Mouse (Mus musculus) kidney, postnatal 14 days (tissue): ENCODE measurements at regions not wholly inside any gene's neighbourhood (a gene's known extent, or its start where the extent isn't known, plus 50 kb on each side); places are given as distances from the start of the nearest gene placed in this dataset.

Experiments
- DNase-seq: peaks from one replicate; pipeline ENCODE4 v3.0.0; 2022; ENCODE audit warnings: mixed read lengths

DNA sequence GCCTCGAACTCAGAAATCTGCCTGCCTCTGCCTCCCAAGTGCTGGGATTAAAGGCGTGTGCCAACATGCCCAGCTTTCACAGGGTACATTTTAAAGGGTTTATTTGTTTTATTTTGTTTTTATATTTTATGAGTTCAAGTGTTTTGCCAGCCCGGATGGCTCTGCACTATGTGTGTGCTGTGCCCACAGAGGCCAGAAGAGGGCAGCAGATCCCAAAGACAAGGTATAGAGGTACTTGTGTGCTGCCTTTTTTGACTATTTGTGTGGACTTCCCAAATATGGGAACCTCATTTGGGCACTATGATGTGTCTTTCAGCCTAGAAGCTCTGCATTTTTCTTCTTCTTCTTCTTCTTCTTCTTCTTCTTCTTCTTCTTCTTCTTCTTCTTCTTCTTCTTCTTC, 176.4 kb upstream of the Azi2 start:
- DNase-seq = no peak

DNA sequence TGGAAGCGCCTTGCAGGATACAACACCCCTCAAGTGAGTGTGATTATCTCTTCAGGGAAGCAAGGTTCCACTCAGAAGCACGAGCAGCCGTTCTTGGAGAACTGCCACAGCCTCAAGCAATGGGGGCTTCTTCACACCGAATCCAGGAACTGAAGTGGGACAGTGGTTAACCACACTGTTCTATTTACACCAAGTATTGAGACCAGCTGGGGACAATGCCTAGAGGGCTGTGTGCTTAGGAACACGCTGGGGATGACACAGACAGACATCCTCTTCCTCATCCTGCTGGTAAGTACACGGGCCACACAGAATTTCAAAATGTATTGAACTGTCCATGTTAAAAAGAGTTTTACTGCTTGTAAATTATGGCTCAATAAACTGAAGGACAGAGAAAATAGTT, 177.0 kb upstream of the Azi2 start:
- no peak for DNase-seq

DNA sequence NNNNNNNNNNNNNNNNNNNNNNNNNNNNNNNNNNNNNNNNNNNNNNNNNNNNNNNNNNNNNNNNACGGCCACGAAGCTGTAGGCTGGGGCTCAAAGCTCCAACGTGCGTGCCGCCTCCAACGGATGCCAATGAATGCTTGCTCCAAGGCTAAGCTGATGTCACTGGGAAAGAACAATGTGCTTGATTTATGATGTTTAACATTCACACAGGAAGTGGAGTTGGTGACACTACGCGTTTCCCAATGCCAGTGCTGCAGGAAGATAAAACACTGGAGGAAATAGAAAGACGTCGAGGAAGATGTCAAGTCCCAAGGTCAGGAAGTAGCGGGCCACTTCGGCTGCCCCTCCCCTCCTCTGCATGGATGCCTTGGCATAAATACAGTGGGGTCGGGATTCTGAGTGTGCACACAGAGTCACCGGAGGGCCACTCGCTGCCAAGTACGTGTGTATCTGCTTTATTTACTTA, 180.7 kb upstream of the Azi2 start:
- peak; percentile 48 for DNase-seq

DNA sequence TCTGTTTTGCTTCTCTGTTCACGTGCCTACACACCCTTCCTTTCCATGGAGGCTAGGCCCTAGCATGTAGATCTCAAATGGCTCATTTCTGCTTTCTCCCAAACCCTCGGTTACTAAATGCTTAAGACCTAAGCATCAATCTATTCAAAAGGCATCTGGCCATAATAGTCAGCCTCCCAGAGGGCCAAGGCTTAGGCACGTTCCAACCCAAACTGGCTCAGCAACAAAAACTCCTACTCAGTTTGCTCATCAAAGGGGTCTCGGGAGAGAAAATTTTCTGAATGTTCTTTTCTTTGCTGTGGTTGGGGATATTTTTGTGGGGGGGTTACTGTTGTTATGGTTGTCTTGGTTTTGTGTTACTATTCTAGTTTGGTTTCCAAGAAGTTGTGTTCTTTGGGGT, 196.8 kb upstream of the Azi2 start:
- no peak for DNase-seq

DNA sequence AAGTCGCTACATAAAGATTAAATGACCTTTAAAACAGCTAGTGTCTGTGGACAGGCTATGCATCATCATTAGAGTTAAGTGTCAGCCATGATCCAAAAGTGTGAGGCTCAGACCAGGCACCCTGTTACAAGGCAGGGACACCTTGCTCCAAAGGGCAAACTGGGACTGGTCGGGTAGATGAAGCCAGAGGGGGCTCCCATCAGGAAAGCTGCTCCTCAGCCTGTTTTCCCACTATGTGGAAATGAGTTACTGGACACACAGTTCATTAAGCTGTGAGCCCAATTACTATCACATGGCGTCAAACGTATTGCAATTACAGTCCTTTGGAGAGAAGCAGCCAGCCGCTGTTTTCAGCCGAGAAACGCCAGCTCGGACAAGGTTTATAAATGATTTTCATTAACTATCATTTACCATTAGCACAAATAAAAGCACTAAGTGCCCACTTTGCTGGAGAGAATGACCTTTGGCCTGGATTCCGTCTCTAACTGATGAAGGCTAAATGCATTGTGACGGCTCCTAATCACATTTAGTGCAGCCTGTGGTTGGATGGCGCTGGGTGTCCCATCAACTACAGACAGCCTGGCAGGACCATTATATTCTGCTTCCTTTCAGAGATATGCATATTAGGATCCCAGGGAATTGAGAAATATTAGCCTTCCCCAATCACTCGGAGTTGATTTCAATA, 203.5 kb upstream of the Azi2 start:
- DNase-seq = no peak

DNA sequence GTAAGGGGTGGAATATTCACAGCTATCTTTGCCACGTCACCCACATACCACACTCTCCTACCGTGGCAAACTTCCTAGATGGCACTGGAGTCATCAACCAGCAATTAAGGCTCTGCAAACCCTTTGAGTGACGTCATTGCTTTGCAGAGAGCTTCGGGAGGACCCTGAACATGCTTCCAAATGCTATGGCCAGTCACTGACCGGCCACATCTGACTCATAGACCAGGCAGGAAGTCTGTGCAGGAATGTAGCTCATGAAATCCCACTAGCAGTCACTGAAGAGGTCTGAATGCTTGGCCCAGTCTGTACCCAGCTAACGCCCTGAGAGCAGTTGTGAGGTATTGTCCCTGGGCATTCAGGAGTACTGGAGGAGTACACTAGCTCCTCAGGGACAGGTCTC, 203.9 kb upstream of the Rbms3 start:
- DNase-seq = no peak

DNA sequence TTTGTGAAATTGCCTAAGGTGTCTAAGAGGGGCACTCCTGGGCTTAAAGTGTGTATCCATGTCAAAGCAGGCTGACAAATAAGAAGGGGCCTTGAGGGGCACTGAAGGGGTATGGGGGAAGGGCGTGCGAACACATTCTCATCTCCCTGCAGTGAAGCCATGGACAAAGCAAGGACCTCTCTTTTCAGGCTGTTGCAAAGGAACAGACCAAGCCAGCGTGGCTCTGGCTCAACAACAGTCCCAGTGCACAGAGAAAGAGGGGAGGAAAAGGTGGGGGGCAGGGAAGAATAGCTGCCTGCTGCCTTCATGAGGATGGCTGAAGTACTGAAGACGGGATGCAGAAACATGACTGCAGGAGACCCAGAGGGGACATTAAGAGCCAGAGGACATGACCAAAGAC, 184.9 kb upstream of the Rbms3 start:
- no peak for DNase-seq

DNA sequence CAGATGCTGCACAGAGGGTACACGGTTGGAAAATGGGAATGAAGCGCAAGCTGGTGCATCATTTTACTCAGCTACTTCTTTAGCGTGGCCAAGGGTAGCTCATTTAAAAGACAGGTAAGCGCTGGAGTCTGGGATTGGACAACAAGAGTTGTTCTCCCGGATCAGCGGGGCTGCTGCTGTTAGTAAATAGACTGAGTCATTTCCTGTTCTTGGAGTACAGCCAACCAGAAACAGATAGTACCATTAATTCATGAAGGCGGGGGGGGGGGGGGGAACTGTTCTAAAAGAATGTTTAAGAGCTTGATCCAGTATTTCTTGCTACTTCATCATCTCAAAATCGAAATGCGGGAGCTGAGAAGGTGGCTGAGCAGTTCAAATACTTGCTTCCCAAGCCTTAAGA, 183.5 kb upstream of the Rbms3 start:
- peak; percentile 39 for DNase-seq

DNA sequence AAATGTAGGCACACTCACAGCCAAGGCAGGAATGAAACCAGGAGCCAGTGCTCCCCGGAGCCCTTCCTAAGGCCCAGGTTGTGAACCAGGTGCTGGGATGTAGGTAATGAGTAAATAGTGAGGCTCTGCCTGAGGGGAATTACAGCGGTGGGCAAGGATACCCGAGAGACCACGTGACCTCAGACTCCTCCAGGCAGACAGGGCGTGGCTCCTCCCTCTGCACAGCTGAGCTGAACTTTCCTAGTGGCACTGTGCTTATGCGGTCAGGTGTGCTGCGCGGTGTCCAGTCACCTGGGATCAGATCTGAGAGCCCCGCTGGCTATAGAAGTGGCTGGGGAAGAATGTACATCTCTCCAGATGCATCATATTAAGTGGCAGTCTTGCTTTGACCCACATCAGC, 176.1 kb upstream of the Rbms3 start:
- no peak for DNase-seq

DNA sequence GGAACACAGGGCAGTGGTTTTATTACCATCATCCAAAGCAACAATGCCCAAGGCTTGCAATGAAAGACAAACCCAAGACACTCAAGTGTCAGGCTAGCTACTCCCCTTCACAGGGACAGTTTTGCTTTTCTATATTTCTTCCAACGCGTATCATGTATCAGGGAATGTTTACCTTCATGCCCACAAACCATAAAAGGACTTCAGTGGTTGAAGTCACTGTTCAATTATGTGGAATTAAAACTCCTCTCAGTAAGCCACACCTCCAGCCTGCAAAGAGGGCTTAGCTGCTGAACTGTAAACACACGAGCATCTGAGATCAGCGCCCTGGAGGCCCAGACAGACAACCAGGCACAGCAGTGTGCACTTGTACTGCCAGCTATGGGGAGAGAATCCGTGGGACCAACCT, 154.5 kb upstream of the Rbms3 start:
- no peak for DNase-seq

DNA sequence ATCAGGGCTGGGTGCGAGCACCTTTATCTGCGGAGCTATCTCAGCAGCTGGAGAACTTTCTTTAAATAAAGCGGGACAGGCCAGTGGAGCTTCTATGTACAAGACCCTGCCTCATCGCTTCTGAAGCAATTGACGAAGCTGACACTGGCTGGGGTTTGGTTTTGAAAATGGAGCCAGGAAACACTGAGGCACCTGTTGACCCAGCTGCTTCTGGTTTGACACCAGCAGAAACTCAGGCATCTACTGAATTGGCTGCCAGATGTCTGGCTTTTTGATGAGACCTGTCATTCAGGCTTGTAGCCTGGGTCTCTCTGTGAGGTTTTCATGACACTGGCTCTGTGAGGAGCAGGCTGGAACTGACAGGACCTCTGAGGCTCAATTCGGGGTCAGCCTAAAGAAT, 124.9 kb upstream of the Rbms3 start:
- no peak for DNase-seq

DNA sequence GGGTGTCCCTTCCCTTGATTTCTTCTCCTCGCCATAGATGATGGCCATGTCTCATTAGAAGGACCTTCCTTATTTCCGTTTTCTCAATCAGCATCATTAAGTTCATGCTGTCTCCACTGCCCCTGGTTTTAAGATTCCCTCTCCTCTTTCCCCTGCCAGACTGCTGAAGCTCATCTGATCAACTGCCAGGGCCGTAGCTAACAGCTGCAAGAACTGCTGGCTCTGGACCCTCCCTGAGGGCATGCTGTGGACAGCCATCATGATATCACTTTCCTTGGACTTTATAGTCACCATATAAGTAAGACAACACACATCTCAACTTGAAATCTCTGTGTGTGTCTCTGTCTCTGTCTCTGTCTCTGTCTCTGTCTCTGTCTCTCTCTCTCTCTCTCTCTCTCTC, 123.8 kb upstream of the Rbms3 start:
- no peak for DNase-seq

DNA sequence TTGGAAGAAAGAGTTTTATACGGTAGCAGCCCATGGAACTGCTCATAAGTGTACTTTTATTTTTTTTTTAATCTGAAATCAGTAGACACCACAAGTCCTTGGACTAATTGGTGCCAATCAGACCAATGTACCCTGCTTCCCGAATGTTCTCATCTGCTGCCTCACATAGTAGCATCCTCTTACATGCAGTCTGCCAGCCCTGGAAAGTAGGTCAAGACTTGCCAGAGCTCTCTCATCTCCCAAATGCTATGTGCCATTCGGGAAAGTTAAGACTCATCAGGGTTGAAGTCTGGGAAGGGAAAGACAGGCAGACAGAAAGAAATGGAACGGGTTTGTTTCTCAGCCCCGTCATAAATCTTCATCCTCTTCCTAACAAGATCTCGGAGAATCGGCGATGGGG, 115.2 kb upstream of the Rbms3 start:
- no peak for DNase-seq

DNA sequence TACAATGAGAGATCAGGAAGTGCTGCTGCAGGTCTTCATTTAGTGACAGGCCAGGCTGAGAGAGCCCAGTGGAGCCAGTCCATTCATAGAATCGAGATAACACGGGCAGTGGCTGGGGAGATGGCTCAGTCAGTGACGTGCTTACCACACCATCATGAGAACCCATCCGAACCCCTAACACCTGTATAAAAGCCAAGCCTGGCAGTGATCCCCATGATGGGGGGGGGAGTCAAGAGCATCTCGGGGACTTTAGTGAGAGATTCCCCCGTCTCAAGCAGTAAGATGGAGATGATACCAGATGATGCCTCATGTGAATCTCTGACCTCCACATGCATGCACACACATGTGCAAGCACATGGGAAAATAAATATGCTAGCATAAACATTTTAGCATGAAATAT, 99.7 kb upstream of the Rbms3 start:
- DNase-seq = no peak

DNA sequence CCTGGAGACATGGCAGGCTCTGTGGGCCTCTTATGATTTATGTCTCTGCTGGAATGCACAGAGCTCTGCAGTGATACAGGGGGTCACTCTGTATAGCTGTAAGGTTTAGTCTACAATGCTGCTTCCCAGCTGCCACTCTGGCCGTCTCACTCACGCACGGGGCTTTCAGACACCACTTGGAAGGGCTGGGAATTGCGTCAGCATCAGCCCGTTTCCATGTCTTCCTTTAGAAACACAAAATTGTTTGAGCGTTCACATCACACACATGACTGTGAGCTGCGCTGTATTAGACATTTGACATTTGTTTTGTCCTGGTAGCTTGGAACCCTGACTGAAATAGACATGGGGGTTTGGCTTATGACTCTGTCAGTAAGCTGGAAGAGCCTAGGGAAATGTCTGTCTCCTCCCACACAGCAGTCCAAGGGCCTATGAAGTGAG, 90.5 kb upstream of the Rbms3 start:
- DNase-seq = no peak

DNA sequence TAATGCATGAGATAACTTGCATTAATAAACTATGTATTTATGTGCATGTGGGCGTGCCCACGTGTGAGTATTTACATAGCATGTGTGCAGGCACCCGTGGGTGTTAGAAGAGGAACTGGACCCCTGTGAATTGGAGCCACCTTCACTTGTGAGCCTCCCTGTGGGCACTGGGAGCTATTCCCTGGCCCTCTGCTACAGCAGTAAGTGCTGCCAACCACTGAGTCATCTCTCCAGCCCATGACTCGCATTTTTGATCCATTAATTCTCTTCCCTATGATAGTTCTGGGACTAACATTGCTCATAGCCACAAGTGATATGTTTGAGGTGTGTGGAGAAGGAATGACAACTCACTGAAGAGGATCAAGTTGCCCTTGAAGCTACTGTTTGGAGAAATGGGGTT, 87.6 kb upstream of the Rbms3 start:
- DNase-seq = no peak

DNA sequence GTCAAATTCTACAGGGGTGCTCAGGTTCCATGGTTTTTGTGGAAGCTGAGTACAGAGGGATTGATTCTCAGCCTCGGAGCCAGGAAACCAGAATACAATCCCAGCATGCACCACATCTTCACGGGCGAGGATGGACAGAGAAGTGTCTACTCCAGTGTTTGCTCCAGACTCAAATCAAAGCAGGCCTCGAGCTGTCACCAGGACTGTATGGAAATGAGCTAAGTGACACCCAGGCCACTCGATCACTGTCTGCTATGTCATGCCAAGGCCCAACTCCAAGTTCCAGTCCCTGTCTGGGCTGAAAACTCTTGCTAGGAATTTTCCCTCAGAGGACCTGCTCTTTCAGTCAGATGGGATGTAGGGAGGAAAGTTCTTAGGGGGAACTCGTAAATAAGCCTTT, 86.8 kb upstream of the Rbms3 start:
- peak; percentile 13 for DNase-seq

DNA sequence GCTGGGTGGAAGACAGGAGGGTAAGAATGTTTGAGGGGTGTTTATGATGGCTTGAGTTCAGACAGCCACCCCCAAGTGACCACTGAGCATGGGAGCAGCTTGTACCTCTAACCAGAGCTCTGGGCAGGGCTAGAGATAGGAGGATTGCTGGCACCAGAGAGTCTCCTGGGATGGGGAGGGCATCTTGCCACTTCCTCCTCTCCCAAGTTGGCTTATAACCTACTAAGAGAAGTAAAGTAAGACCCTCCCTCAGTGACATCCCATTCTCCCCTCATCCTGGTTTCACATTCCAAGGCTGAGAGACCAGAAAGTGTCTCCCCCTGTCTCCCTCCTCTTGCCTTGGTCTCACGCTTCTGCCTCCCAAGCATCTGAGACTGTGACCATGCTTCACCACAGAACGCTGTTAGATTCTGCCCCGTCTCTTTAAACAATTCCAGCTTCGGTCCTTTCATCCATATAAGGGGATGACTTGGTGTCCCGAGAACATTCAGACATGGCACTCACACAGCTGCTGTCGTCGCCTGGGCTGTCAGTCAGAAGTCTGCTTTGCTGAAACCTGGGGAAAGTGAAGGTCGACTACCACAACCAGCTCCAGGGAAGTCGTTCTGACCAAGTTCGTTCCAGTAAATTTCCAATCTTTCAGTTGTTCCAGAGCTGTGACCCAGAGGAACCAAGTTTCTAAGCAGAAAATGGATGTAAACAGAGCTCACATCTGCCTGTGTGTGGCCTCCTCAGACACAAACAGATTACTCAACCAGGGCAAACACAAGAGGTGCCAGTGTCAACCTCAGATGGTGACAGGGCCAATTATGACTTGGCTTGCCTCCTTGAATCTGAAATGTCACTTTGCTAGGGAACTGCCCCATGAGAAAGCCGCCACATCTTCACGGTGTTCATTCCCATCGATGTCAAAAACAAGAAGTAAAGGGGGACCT, 85.3 kb upstream of the Rbms3 start:
- no peak for DNase-seq

DNA sequence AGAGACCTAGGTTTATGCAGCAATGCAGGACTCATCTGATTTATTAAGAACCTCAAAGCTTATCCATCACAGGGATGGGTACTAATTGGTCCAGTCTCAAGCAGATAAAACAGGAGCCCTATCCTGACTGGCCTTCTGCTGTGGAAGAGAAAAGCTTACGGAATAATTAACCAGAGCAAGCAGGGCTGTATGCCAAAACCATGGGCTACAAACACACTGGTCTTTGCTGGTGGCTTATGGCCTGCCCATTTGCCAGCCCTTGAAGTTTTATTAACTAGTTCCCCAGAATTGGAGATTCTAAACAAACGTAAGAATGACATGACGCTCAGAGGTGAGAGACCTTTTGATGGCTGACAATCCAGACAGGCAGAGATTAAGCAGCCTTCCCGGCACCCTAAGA, 83.4 kb upstream of the Rbms3 start:
- no peak for DNase-seq

DNA sequence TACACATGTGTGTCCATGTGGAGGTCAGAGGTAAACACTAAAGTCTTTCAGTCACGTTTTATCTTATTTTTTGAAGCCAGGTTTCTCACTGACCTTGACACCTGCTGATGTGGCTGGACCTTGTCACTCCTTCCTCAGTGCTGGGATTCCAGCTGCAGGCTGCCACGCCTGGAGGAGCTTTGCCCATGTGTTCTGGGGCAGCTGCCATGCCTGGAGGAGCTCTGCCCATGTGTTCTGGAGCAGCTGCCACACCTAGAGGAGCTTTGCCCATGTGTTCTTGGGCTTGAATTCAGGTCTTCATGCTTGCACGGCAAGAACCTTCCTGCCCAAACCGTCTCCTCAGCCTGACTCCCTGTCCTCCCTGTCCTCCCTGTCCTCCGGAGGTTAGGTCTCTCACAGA, 82.1 kb upstream of the Rbms3 start:
- no peak for DNase-seq

DNA sequence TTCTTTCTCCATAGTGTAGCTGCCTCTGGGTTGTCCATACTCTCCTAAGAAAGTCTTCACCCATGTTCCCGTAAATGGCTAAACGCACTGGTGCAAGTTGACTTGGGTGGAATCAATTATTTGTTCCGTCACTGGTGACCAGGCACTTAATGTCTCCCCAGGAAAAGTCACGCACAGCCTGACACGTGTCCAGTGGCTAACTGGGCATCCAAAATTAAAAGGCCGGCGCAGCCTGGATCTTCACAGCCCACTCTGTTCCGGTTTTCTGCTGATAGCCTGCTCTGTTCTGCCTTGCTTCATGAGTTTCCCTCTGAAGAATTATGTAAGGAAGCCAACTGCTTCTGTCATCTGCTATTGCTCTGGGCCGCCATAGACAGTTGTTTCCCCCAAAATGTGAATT, 81.3 kb upstream of the Rbms3 start:
- DNase-seq = no peak

DNA sequence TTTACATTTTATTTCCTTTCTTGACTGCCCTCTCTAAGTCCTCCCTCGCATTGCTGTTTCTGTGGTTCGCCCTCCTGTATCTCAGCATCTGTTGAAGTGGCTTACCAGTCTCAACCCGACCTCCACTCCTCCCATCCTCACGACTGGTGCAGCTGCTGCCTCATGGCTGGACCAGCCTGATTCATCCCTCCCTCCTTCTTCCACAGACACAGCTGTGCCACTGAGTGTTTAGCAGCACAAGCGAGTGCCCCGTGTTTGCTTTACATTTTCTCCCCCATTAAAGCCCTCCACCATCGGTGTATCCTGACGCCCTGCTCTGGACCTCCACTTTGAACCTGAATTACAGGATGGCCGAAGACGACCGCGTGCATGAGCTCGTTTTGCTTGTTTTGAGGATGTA, 80.0 kb upstream of the Rbms3 start:
- no peak for DNase-seq

DNA sequence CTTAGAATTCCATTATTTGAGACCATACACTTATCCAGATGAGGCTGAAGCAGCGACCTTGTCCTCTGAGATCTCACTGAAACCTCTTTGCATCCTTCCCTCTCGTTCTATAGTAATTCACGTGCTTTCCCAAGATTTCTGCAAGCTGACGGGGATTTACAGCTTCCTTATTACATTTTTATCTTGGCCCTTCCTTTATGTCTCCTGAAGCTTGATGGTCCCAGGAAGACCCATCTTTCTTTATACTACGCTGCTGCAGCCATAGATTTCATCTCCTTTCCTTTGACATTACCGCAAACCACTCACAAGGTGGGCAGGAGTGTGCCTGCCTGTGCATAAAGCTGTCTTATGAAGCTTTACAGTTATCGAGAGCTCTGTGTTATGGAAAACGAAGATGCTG, 63.3 kb upstream of the Rbms3 start:
- no peak for DNase-seq

DNA sequence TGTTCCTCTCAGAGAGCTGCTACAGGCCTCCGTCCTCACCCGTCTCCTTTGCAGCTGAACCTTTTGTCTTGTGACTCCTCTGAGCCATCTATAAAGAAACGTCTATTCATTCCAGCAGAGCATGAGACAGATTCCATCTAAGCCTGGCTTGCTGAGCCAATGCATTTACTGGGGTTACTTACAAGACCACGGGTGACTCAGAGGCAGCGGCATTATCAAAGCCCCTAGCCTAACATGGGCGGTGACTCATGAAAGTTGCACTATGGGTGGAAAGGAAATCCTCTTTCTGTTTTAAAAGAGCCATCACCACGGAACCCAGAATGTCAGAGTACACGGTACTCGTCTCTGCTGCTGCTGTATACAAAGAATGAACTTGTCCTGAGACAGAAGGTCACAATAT, 62.8 kb upstream of the Rbms3 start:
- no peak for DNase-seq
